Mouse (Mus musculus): ENCODE measurements around the gene Il2ra. TPM values are rescaled to one million over a fixed set of nuclear protein-coding genes. Genes with fewer than 3 reads are reported as not detected.

Gene Il2ra
- total RNA-seq (2023): 7.0 TPM

DNA sequence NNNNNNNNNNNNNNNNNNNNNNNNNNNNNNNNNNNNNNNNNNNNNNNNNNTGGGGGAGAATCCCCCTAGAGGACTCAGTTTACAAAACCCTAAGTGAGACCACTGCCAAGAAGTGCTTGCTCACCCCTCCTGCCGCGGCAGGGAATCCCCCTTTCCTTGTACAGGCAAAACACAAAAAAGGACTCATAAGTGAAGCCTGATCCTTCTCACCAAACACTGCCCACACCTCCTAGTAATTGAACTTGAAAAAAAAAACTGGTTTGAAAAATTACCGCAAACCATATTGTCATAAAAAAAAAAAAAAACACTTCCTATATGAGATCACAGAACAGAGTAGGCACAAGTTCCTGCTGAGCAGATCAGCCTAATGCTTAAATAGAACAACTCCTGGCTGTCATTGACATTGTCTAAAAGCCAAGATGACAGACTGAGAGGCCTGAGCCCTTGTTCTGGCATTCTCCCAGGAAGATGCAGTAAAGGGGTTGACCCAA is at the start of gene Il2ra:
Il2ra (plus strand) TSS at position 357 of the 491 bp plus-strand sequence.

GRCm38 (mm10) chr2:11604053-11604452 is 38.6 kb upstream of the Il2ra start, which contains the start of gene Rbm17:
TSS of gene Rbm17 (minus strand) at chr2:11604153.

DNA sequence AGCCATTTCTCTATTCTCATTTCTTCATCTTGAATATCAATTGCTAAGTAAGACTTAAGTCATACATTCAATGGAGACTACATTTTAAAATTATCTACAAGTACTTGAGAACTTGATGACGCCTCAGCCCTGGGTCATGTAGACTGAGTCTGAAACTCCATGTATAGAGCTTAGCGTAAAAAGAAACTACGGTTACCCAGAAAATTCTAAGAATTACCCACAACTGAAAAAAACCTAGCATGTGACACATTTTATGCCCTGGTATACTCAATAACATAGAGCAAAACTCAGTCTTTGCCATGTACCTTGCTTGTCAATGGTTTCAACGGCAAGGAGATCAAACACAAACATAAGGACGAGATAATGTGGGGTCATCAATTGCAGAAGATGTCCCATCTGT is 16.7 kb upstream of the Il2ra start, which contains the start of gene Gm17490:
Gm17490 (minus strand) TSS at position 375 of the 400 bp plus-strand sequence.

DNA sequence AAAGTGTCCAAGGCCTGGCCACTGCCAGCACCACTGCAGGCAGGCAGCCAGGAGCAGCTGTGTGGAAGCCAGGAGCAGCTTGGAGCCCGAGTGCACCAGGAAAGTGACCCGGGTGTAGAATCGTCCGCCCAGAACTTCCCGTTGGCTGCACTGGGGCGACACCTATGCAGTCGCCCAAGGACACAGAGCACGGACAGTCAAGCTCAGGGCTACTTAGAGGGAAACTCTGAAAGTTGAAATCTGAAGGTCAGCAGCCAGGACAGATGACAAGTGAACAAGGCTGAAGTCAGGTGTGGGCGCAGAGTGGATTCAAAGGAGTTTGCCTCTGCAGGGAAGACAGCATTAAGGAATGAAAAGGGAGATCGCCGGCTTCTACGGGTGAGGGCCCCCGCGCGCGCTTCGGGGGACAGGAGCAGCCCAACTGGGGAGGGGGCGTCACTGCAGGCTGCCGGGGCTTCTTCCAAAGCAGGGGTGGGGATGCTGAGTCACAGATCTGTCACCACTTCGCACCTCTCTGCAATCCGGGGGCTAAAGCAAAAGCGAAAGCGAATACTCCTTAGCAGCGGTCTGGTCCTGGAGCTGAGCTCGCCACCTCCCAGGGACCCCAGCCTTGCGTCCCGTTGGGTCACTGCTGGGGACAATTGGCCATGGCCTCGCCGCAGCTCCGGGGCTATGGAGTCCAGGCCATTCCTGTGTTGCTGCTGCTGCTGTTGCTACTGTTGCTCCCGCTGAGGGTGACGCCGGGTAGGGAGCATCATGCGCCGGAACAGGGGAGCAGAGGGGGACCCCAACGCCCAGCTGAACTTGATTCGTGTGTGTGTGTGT is 62.8 kb downstream of the Il2ra start, which contains the start of gene Il15ra:
Il15ra (plus strand) TSS at position 90 of the 825 bp plus-strand sequence.

Other genes with a start within 250 kb of the Il2ra start
- 39.5 TPM for gene Pfkfb3, start 88.7 kb upstream of the Il2ra start, total RNA-seq (2023)
- gene Rbm17, start 38.7 kb upstream of the Il2ra start, total RNA-seq (2023): 167 TPM
- not detected for gene Gm17490, start 16.5 kb upstream of the Il2ra start, total RNA-seq (2023)
- 7.0 TPM for gene Il15ra, start 62.5 kb downstream of the Il2ra start, total RNA-seq (2023)
- 37.0 TPM for gene Fbh1, start 134.8 kb downstream of the Il2ra start, total RNA-seq (2023)
- gene Ankrd16, start 135.1 kb downstream of the Il2ra start, total RNA-seq (2023): 70.5 TPM